Mouse (Mus musculus) forebrain, embryonic 15.5 days (tissue): ENCODE data around the gene Evi2a. TPM values are rescaled to one million over a fixed set of nuclear protein-coding genes. Genes with fewer than 3 reads are reported as not detected.

Experiments
- ATAC-seq: fragments of 200-750 bp; cut with Nextera tagmentation; replicated peaks from 2 replicates; pipeline ENCODE4 v1.8.0; 2017; ENCODE audit warnings: mild to moderate bottlenecking, moderate TSS enrichment, moderate library complexity
- H3K27ac ChIP-seq: fragments of 300-500 bp; sonication (generic); replicated peaks from 2 replicates; pipeline ENCODE4 v1.5.1; 2015; ENCODE audit warnings: mild to moderate bottlenecking, inconsistent platforms
- H3K27me3 ChIP-seq: fragments of 300-500 bp; sonication (generic); 2 replicates; pipeline ENCODE4 v1.6.1; 2015; ENCODE audit warnings: inconsistent platforms
- H3K36me3 ChIP-seq: fragments of 300-500 bp; sonication (generic); 2 replicates; pipeline ENCODE4 v1.6.1; 2015; ENCODE audit warnings: mild to moderate bottlenecking, inconsistent platforms
- H3K4me1 ChIP-seq: fragments of 300-500 bp; sonication (generic); 2 replicates; pipeline ENCODE4 v1.6.1; 2015; ENCODE audit warnings: inconsistent platforms
- H3K4me2 ChIP-seq: fragments of 300-500 bp; sonication (generic); replicated peaks from 2 replicates; pipeline ENCODE4 v1.6.1; 2015; ENCODE audit warnings: mild to moderate bottlenecking, inconsistent platforms
- H3K4me3 ChIP-seq: fragments of 300-500 bp; sonication (generic); 2 replicates; pipeline ENCODE4 v1.5.1; 2015; ENCODE audit warnings: mild to moderate bottlenecking, inconsistent platforms
- H3K9ac ChIP-seq: fragments of 300-500 bp; sonication (generic); replicated peaks from 2 replicates; pipeline ENCODE4 v1.6.1; 2015; ENCODE audit warnings: mild to moderate bottlenecking, inconsistent platforms
- H3K9me3 ChIP-seq: fragments of 300-500 bp; sonication (generic); 2 replicates; pipeline ENCODE4 v1.6.1; 2016; ENCODE audit warnings: inconsistent platforms
- WGBS: fragments of 180-500 bp; shearing (Covaris S2); methylation state at CpG from one replicate; pipeline ENCODE4 v1.1.7; 2015; ENCODE audit warnings: mixed read lengths; 5-methylcytosine and 5-hydroxymethylcytosine counted together
- polyA plus RNA-seq: library from polyadenylated mRNA; unstranded; fragments of >200 nt; fragmentation: Nextera tagmentation; extraction: Ambion mirVana; gene quantifications from 2 replicates; pipeline ENCODE4 v1.2.1, GENCODE M21; 2015

The Evi2a gene
- polyA plus RNA-seq, 1 experiment from 2014 or later = 3.9 TPM

DNA sequence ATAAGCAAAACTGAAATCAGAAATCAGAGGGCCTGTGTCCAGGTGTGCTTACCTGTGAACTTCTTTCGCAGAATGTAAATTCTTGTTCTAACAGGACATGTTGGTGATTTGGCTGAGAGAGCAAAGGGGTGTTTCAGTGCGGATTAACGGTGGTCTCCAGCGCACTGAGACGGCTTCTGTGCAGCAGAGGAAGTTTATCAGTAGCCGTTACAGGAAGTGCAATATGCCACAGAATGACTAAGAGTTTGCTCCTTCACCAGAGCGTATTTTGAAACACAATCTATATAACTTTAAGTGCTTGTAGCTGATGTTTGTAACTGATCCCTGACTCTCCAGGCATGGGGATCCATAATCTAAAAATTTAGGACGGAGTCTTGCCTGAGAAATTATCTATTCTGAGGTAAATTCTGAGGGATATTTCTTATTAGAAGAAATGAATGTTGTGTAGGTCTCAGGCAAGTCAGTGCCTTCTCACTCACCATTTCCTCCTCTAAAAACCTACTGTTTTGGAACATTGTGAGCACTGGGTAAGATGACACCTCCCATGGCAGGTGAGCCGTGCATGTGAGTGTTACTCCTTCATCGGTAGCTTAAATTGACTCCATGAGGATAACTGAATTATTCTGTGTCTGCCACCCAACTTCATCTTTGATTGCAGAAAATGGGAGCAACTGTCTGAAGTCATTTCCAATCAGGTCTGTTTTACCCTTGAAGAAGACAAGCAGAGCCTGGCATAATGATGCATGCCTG is 6.7 kb downstream of the Evi2a start, which contains the start of gene Evi2b:
Gene Evi2b, minus strand, starts transcription at position 203 of the 750 bp plus-strand sequence.
- Histone ChIP-seq H3K9me3 (no peaks in the 10 kb centered on the region), H3K4me3 (no peak within 1 kb of the TSS), H3K27ac (no peak within 1 kb of the TSS), H3K4me1 (no peaks in the 10 kb centered on the region), H3K4me2 (no peak within 1 kb of the TSS), H3K27me3 (no peaks in the 10 kb centered on the region), H3K36me3 (peaks cover 4% of the 10 kb centered on the region; the same call in 1 of the 2 replicates), H3K9ac (no peak within 1 kb of the TSS)
- 90% methylated on average over 10 of the region's 10 CpGs for WGBS
- no peak for ATAC-seq

DNA sequence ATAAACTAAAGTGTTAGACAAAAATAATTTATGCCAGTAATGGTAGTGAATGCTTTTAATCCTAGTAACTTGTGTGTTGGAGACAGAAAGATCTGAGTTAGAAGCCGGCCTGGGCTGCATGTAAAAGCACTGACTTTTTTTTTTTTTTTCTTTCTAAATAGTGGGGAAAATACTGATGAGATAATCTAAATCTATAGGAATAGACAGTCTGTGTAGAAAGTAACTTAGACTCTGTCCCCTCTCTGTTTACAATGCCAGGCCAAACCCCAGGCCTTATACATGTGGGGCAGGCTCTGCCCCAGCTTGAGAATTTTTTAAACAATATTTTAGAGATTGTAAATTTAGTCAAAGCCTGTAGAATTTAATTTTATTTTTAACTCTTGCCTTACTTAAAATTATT is 7.5 kb downstream of the Evi2a start:
- no peak for ATAC-seq
- no peak overlapping the region for H3K27ac ChIP-seq
- H3K9ac ChIP-seq = no peak overlapping the region
- no peaks in the 10 kb centered on the region for H3K27me3 ChIP-seq
- no peak overlapping the region for H3K4me2 ChIP-seq
- no peak overlapping the region for H3K4me3 ChIP-seq
- 76% methylated on average over 1 of the region's 1 CpGs for WGBS
- H3K36me3 ChIP-seq = peaks cover under 1% of the 10 kb centered on the region; the same call in 1 of the 2 replicates
- no peaks in the 10 kb centered on the region for H3K9me3 ChIP-seq
- H3K4me1 ChIP-seq = no peaks in the 10 kb centered on the region

DNA sequence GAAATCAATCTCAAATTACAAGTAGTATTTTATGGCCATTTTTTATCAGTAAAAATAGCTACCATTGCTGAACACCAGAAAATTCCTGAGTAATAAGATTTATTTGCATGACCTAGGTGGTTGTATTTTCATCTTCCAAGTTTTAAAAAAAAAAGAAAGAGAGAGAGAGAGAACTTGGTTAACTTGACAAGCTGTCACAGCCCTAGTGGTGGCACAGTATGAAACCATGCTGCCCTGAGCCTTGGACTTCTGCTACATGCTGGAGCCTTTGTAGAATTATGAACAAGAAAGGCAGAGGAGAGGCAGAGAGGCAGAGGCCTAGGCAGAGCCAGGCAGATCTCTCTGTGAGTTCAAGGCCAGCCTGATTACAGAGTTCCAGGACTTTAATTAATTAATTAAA is 8.5 kb downstream of the Evi2a start:
- Histone ChIP-seq H3K27ac (no peak overlapping the region), H3K27me3 (no peaks in the 10 kb centered on the region), H3K4me3 (no peak overlapping the region), H3K4me2 (no peak overlapping the region), H3K4me1 (no peaks in the 10 kb centered on the region), H3K9ac (no peak overlapping the region), H3K36me3 (no peaks in the 10 kb centered on the region), H3K9me3 (no peaks in the 10 kb centered on the region)
- ATAC-seq = no peak

DNA sequence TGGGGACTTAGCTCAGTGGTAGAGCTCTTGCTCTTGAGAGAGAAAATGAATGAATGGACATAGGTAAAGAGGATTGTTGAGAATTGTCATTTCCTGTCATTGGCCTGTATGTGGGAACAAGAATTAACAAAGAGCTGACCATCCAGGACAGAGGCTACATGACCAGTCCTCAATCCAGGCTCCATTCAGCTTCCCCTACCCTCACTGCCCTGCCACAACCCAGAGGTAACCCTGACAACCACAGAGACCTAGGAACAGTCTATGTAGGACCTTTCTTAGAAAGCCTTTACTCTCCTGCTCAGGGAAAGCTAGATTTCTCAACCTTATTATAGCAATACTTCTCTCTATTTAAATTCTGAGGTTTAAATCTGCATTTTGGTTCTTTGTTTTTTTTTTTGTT is 9.6 kb downstream of the Evi2a start:
- Histone ChIP-seq H3K9me3 (no peaks in the 10 kb centered on the region), H3K27ac (no peak overlapping the region), H3K4me1 (no peaks in the 10 kb centered on the region), H3K4me3 (no peak overlapping the region), H3K4me2 (no peak overlapping the region), H3K9ac (no peak overlapping the region), H3K27me3 (no peaks in the 10 kb centered on the region), H3K36me3 (no peaks in the 10 kb centered on the region)
- ATAC-seq = no peak

DNA sequence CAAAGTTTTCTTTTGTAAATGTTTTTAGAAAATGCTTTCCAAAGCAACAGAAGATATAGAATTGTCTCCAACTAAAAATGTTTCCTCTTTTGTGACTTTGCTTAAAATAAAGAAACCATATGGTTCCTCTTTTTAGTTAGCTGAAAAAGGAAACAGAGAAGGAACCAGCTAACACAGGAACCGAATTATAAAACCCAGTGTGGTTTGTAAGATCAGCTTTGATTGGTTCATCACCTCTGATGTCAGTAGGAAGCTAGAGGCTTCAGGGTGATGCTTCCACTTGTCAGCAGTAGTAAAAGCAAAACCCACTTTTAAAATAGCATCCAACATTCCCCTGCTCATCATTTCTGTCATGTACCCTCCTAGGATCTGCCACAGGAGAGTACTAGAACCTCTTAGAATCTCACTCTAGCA is 10.5 kb downstream of the Evi2a start:
- H3K27ac ChIP-seq = no peak overlapping the region
- H3K9ac ChIP-seq = no peak overlapping the region
- H3K4me3 ChIP-seq = no peak overlapping the region
- H3K9me3 ChIP-seq = no peaks in the 10 kb centered on the region
- no peak overlapping the region for H3K4me2 ChIP-seq
- no peaks in the 10 kb centered on the region for H3K4me1 ChIP-seq
- 79% methylated on average over 1 of the region's 1 CpGs for WGBS
- ATAC-seq = no peak
- no peaks in the 10 kb centered on the region for H3K36me3 ChIP-seq
- H3K27me3 ChIP-seq = no peaks in the 10 kb centered on the region

DNA sequence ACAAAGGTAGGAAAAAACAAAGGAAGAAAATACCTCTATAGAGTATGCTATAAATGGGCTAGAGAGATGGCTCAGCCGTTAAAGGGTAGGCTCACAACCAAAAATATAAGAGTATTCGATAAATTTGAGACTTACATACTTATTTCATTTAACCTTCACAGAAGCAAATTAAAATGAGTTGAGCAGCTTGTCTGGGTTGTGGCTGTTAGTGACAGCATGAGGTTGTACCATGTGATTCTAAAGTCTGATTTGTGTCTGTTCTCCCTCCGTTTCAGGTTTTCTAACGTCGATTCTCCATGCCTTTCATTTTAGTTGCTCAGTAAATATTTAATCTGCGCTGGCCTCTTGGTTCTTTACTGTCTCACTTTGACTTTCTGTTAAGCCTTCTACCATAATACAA is 11.1 kb downstream of the Evi2a start:
- 88% methylated on average over 6 of the region's 6 CpGs for WGBS
- no peaks in the 10 kb centered on the region for H3K4me1 ChIP-seq
- no peak overlapping the region for H3K4me3 ChIP-seq

DNA sequence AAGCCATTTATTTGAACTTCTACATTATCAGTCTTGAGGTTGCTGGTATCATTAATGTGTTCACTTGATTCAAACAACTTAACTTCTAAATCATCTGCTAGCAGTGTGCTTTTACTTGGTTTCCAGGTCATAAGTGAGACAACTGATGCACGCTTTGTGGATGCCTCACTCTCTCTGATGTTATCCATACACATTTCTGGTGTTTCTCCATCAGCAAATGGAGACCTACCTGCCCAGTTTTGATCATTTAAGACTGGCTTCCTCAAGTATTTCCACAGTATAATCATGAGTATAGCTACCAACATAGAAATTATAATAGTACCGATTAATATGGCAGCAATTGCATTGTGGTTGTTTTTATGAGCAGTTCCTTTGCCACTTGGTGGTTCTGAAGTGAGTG is 14.6 kb downstream of the Evi2a start:
- no peak overlapping the region for H3K4me3 ChIP-seq
- no peak for ATAC-seq
- H3K27ac ChIP-seq = no peak overlapping the region
- H3K4me2 ChIP-seq = no peak overlapping the region
- no peaks in the 10 kb centered on the region for H3K9me3 ChIP-seq
- no peaks in the 10 kb centered on the region for H3K27me3 ChIP-seq
- no peak overlapping the region for H3K9ac ChIP-seq
- H3K4me1 ChIP-seq = no peaks in the 10 kb centered on the region
- WGBS = 96% methylated on average over 2 of the region's 2 CpGs
- no peaks in the 10 kb centered on the region for H3K36me3 ChIP-seq

More for the DNA sequence above, 11.1 kb downstream of the Evi2a start:
- no peaks in the 10 kb centered on the region for H3K36me3 ChIP-seq
- ATAC-seq = no peak
- H3K4me2 ChIP-seq = no peak overlapping the region
- no peaks in the 10 kb centered on the region for H3K9me3 ChIP-seq
- no peaks in the 10 kb centered on the region for H3K27me3 ChIP-seq
- no peak overlapping the region for H3K27ac ChIP-seq
- H3K9ac ChIP-seq = no peak overlapping the region

DNA sequence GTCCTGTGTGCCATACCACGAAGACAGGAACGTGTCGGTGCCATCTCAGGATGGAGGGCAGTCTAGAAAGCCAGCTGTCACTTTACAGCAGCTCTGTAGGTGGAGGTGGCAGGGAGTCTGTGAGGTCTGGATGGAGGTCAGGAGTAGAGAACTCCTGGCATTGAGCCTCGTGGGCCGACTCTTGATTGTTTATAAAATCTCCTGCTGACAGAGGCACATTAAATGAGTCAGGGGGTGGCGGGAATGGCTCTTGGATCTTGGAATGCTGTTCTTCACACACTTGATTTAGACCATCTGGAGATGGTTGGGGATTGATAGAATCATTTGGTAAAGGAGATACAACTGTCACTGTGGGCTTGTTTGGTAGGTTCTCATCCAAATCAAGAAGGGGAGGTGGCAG is 15.1 kb downstream of the Evi2a start:
- H3K4me1 ChIP-seq = no peaks in the 10 kb centered on the region
- WGBS = 75% methylated on average over 6 of the region's 6 CpGs
- no peak overlapping the region for H3K27ac ChIP-seq
- no peak overlapping the region for H3K4me3 ChIP-seq
- no peaks in the 10 kb centered on the region for H3K36me3 ChIP-seq
- H3K27me3 ChIP-seq = no peaks in the 10 kb centered on the region
- H3K4me2 ChIP-seq = no peak overlapping the region
- ATAC-seq = no peak
- H3K9me3 ChIP-seq = no peaks in the 10 kb centered on the region
- H3K9ac ChIP-seq = no peak overlapping the region

DNA sequence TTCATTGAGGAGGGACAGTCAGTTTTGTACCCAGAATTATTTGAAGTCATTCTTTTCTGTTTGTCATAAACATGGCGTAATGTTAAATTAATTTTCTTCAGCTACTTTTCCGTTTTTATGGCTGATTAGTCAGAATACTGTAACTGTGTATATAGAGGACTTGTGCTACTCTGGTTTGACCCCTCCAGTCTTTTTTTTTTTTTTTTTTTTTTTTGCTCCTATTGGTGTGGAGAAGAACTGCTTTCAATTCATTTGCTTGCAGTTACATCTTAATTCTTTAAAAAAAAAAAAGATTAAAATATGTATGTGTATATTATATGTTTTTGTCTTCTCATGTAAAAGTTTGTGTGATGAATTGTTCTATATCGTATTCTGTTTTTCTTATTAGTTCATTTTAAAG is 18.4 kb downstream of the Evi2a start:
- WGBS = 96% methylated on average over 3 of the region's 3 CpGs
- no peaks in the 10 kb centered on the region for H3K9me3 ChIP-seq
- no peak overlapping the region for H3K4me3 ChIP-seq
- H3K4me1 ChIP-seq = no peaks in the 10 kb centered on the region
- H3K36me3 ChIP-seq = no peaks in the 10 kb centered on the region
- H3K27ac ChIP-seq = no peak overlapping the region
- H3K4me2 ChIP-seq = no peak overlapping the region
- no peak overlapping the region for H3K9ac ChIP-seq
- H3K27me3 ChIP-seq = no peaks in the 10 kb centered on the region
- ATAC-seq = no peak

DNA sequence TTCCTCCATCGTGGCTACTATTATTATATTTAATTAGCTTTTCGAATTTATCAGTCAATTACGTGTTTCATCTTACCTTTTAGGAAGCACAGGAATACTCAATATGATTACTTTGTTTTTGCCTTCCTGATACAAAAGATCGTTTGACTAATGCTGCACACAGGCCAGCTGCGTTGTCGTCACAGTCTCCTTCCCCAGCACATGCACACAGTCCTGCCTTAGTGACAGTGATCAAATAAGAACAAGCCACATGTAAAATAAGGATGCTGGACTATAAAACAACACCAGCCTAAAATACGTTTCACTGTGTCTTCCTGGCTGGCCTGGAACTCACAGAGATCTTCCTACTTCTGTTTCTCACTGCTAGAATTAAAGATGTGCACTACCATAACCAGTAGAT is 25.9 kb downstream of the Evi2a start:
- H3K4me2 ChIP-seq = no peak overlapping the region
- H3K27me3 ChIP-seq = no peaks in the 10 kb centered on the region
- no peak overlapping the region for H3K27ac ChIP-seq
- H3K4me3 ChIP-seq = no peak overlapping the region
- H3K36me3 ChIP-seq = no peaks in the 10 kb centered on the region
- no peaks in the 10 kb centered on the region for H3K9me3 ChIP-seq
- ATAC-seq = no peak
- H3K9ac ChIP-seq = no peak overlapping the region
- 54% methylated on average over 7 of the region's 7 CpGs for WGBS
- H3K4me1 ChIP-seq = peaks cover 16% of the 10 kb centered on the region

DNA sequence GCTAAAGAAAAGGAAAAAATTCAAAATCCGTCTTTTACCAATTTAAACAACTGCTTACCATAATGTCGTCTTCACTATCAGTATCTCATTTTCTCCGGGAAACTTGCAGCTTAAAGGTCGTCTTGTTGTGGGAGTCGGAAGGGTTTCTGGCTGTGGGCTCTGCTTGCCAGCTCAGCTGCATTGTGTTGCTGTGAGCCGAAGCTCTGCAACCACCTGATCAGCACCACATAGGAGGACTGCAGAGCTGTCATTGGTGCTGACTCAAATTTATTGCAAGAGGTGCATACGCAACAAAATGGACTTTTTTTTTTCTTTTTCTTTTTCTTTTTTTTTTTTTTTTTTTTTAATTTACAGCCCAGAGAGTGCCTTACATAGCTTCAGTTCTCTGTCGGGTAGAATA is 26.6 kb downstream of the Evi2a start, which contains the start of gene Omg:
Gene Omg, minus strand, starts transcription at position 240 of the 400 bp plus-strand sequence.
- Histone ChIP-seq H3K9ac (0 out of 2 replicates have a peak within 1 kb of the TSS, but pooled peaks have one; percentile 11), H3K4me2 (peak within 1 kb of the TSS; percentile 5), H3K27me3 (no peaks in the 10 kb centered on the region), H3K4me3 (peak within 1 kb of the TSS; percentile 4; the same call in 1 of the 2 replicates), H3K36me3 (no peaks in the 10 kb centered on the region), H3K4me1 (peaks cover 16% of the 10 kb centered on the region), H3K27ac (peak within 1 kb of the TSS; percentile 50), H3K9me3 (no peaks in the 10 kb centered on the region)
- WGBS = 9% methylated on average over 8 of the region's 8 CpGs
- ATAC-seq = peak; percentile 73; the same call in 1 of the 2 replicates

DNA sequence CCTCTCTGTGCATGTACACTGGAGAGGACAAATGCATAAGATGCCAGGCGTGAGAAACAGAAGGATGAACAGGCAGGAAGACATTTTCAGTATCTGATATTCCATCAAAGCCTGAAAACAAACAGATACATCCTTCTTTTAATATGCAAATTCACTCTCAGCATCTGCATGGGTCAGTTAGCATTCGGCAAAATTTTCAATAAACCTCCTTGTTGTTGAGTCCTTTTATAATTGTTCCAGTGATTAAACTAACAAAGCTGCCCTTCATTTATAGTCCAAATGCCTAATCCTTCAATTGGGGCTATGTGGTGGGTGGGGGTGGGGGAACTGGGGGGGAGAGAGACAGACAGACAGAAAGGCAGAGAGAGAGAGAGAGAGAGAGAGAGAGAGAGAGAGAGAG is 27.5 kb downstream of the Evi2a start:
- Histone ChIP-seq H3K9me3 (no peaks in the 10 kb centered on the region), H3K4me1 (peaks cover 16% of the 10 kb centered on the region), H3K36me3 (no peaks in the 10 kb centered on the region), H3K4me3 (no peak overlapping the region), H3K27ac (peak overlapping the region; percentile 50), H3K27me3 (no peaks in the 10 kb centered on the region), H3K4me2 (peak overlapping the region; percentile 4; the same call in 1 of the 2 replicates), H3K9ac (no peak overlapping the region)
- ATAC-seq = no peak
- WGBS = 15% methylated on average over 2 of the region's 2 CpGs
